Mouse (Mus musculus) cortical plate, adult 2 months (tissue): ENCODE results near the gene Eva1b.

Experiments
- CTCF ChIP-seq: fragments of 200-500 bp; IDR thresholded peaks from 2 replicates; pipeline ENCODE4 v1.5.1; 2011; ENCODE audit warnings: mild to moderate bottlenecking, control low read depth, low read length; ENCODE audit not compliant: insufficient read depth; ENCODE audit errors: extremely low read depth
- POLR2A ChIP-seq: fragments of 200-500 bp; IDR thresholded peaks from 2 replicates; pipeline ENCODE4 v1.6.1; 2011; ENCODE audit warnings: mild to moderate bottlenecking, low read length, control low read depth; ENCODE audit not compliant: insufficient read depth; ENCODE audit errors: extremely low read depth

DNA sequence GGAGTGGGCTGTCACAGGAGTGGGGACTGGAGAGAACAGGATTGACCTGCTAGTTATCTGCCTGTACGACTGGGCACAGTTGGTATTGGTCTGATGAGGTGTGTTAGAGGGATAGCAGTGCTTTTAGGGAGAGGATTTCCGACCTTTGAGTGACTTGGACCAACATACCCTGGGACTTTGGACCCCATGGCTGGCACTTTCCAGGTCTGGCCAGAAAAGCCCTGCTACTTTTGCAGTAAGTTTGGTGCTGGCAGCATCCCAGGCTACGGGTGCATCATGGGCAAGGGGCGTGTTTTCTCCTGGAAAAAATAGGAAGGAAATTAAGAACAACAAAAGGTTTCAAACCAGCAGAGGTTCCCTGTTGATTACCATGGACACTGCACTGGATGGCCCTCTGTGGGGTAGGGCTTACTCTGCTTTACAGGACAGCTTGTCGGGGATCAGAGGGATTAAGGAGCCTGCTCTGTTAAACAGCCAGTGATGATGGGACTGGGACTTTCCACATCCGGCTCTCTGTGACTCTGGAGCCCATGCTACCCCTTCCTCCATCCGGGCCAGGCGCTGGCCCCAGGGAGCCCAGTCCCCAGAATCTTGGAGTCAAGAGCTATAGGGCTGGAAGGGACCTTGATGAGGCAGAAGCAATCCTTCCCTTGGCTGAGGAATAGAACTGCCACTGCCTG lies 39.3 kb upstream of the Eva1b start:
- TF ChIP-seq CTCF: no peak
- no peak for TF ChIP-seq POLR2A
